Mouse (Mus musculus) spleen, adult 2 months (tissue): Measurements from ENCODE around the gene Gab2.

Experiments used
- CTCF ChIP-seq: fragments of 200-500 bp; IDR thresholded peaks from 2 replicates; pipeline ENCODE4 v1.5.1; 2011; ENCODE audit warnings: mild to moderate bottlenecking, inconsistent platforms; ENCODE audit not compliant: insufficient read depth, insufficient read length, insufficient replicate concordance; ENCODE audit errors: extremely low read depth
- POLR2A ChIP-seq: fragments of 200-500 bp; IDR thresholded peaks from 2 replicates; pipeline ENCODE4 v1.6.1; 2011; ENCODE audit warnings: low read depth, low read length, inconsistent platforms

GRCm38 (mm10) chr7:97039641-97040040, 41.7 kb upstream of the Gab2 start:
- TF ChIP-seq CTCF (no peak), POLR2A (no peak)
